Mouse (Mus musculus) bone marrow macrophage, adult 2 months (primary cell): ENCODE results near the gene Thbs4.

Experiments
- CTCF ChIP-seq: IDR thresholded peaks from 2 replicates; pipeline ENCODE4 v1.5.1; 2012; ENCODE audit warnings: low read depth, mild to moderate bottlenecking, low read length, moderate library complexity
- POLR2A ChIP-seq: IDR thresholded peaks from 2 replicates; pipeline ENCODE4 v1.6.1; 2012; ENCODE audit warnings: mild to moderate bottlenecking, low read depth, low read length, borderline replicate concordance

- TF ChIP-seq POLR2A (no peak), CTCF (no peak)
Measured at GRCm38 (mm10) chr13:92712619-92713018, 82.0 kb downstream of the Thbs4 start.
